Mouse (Mus musculus) cortical plate, adult 2 months (tissue): Measurements from ENCODE around the gene Manea.

Source experiments
- CTCF ChIP-seq: fragments of 200-500 bp; IDR thresholded peaks from 2 replicates; pipeline ENCODE4 v1.5.1; 2011; ENCODE audit warnings: mild to moderate bottlenecking, control low read depth, low read length; ENCODE audit not compliant: insufficient read depth; ENCODE audit errors: extremely low read depth
- POLR2A ChIP-seq: fragments of 200-500 bp; IDR thresholded peaks from 2 replicates; pipeline ENCODE4 v1.6.1; 2011; ENCODE audit warnings: mild to moderate bottlenecking, low read length, control low read depth; ENCODE audit not compliant: insufficient read depth; ENCODE audit errors: extremely low read depth

DNA sequence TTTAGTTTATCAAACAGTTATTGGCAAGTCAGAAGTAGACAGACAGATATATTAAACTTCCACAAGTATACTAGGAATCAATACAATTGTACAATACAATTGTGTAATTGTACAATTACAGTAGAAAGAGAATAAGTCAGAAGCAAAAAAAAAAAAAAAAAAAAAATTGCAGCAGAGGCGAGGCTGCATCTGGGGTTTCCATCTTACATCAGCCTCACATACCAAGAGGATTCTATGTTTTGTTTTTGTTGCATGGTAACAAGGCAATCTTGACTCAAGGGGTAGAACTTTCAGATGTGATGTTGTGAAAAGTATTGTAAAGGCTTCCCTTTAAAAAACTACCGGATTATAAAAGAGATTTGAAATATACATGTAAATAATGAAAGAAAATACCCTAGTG is 548 bp upstream of the Manea start:
- TF ChIP-seq CTCF (no peak), POLR2A (no peak)
